Mouse (Mus musculus) intestine, postnatal 0 days (tissue): ENCODE results near the gene Gm8206. TPM values are rescaled to one million over a fixed set of nuclear protein-coding genes. Genes with fewer than 3 reads are reported as not detected.
"Not testable (repeated sequence)": the region's sequence is repeated elsewhere in the genome, so short reads cannot be mapped to it uniquely, and the experiment has no call there.

Experiments used
- ATAC-seq: fragments of 200-750 bp; cut with Nextera tagmentation; 2 replicates; pipeline ENCODE4 v1.8.0; 2017; ENCODE audit warnings: mild to moderate bottlenecking, moderate TSS enrichment, moderate library complexity
- H3K27ac ChIP-seq: fragments of 300-500 bp; sonication (generic); 2 replicates; pipeline ENCODE4 v1.5.1; 2014; ENCODE audit warnings: mild to moderate bottlenecking, low read depth, low read length, moderate library complexity
- H3K27me3 ChIP-seq: fragments of 300-500 bp; sonication (generic); replicated peaks from 2 replicates; pipeline ENCODE4 v1.6.1; 2014; ENCODE audit warnings: low read length, mixed read lengths; ENCODE audit not compliant: control insufficient read depth, insufficient read depth
- H3K36me3 ChIP-seq: fragments of 300-500 bp; sonication (generic); 2 replicates; pipeline ENCODE4 v1.6.1; 2014; ENCODE audit warnings: mild to moderate bottlenecking, moderate library complexity; ENCODE audit not compliant: control insufficient read depth, insufficient read depth
- H3K4me1 ChIP-seq: fragments of 300-500 bp; sonication (generic); replicated peaks from 2 replicates; pipeline ENCODE4 v1.6.1; 2014; ENCODE audit warnings: antibody characterized with exemption, low read length, mixed read lengths; ENCODE audit not compliant: control insufficient read depth, insufficient read depth
- H3K4me2 ChIP-seq: fragments of 300-500 bp; sonication (generic); replicated peaks from 2 replicates; pipeline ENCODE4 v1.6.1; 2014; ENCODE audit warnings: low read depth, mild to moderate bottlenecking, moderate library complexity
- H3K4me3 ChIP-seq: fragments of 300-500 bp; sonication (generic); 2 replicates; pipeline ENCODE4 v1.5.1; 2014; ENCODE audit warnings: low read depth, low read length
- H3K9ac ChIP-seq: fragments of 300-500 bp; sonication (generic); 2 replicates; pipeline ENCODE4 v1.6.1; 2014; ENCODE audit warnings: mild to moderate bottlenecking, low read depth, low read length
- H3K9me3 ChIP-seq: fragments of 300-500 bp; sonication (generic); 2 replicates; pipeline ENCODE4 v1.6.1; 2016; ENCODE audit warnings: mixed run types; ENCODE audit not compliant: control insufficient read depth
- CTCF ChIP-seq: sonication (generic); IDR thresholded peaks from 2 replicates; pipeline ENCODE4 v1.5.1; 2016; ENCODE audit warnings: low read depth, mild to moderate bottlenecking, control low read depth, antibody characterized with exemption, moderate library complexity
- WGBS: fragments of 180-500 bp; shearing (Covaris S2); extraction: QIAGEN DNeasy Blood & Tissue Kit; methylation state at CpG from one replicate; pipeline ENCODE4 v1.1.7; 2014; 5-methylcytosine and 5-hydroxymethylcytosine counted together
- polyA plus RNA-seq: library from polyadenylated mRNA; unstranded; fragments of >200 nt; fragmentation: Nextera tagmentation; extraction: Ambion mirVana; gene quantifications from 2 replicates; pipeline ENCODE4 v1.2.1, GENCODE M21; 2015

Gm8206 gene
- polyA plus RNA-seq: 0.13 and 0.39 TPM in 2 replicates

GRCm38 (mm10) chr14:6093842-6094241 is at the start of gene Gm8206:
Gene Gm8206, minus strand, starts transcription at chr14:6093942.
- not testable (repeated sequence) for H3K4me1 ChIP-seq, ATAC-seq, H3K36me3 ChIP-seq, H3K27ac ChIP-seq, H3K9me3 ChIP-seq, H3K4me2 ChIP-seq, H3K9ac ChIP-seq, H3K4me3 ChIP-seq, H3K27me3 ChIP-seq
- 86% methylated on average over 2 of the region's 3 CpGs for WGBS

- H3K4me2 ChIP-seq, ATAC-seq, H3K27ac ChIP-seq, H3K27me3 ChIP-seq, H3K9me3 ChIP-seq, H3K4me1 ChIP-seq, H3K36me3 ChIP-seq, H3K4me3 ChIP-seq, H3K9ac ChIP-seq: not testable (repeated sequence)
- WGBS: no CpG with 5 or more reads among the region's 1 CpGs
These were observed 32.0 kb upstream of the Gm8206 start, which contains the start of gene Gm3476 for GRCm38 (mm10) chr14:6125707-6126106. Gene Gm3476, minus strand, starts transcription at chr14:6125807.

- not testable (repeated sequence) for H3K9ac ChIP-seq, H3K9me3 ChIP-seq, ATAC-seq, H3K27me3 ChIP-seq, H3K36me3 ChIP-seq, H3K27ac ChIP-seq, H3K4me1 ChIP-seq
- Histone ChIP-seq H3K4me3 (peak within 1 kb of the TSS; percentile 24; the same call in 1 of the 2 replicates), H3K4me2 (peak within 1 kb of the TSS; percentile 57)
- TF ChIP-seq CTCF: peak; percentile 74
- WGBS: under 1% methylated on average over 38 of the region's 51 CpGs
These were observed 14.7 kb upstream of the Gm8206 start, which contains the start of gene Gm3468 for GRCm38 (mm10) chr14:6108272-6108925. Gene Gm3468, minus strand, starts transcription at chr14:6108665.

GRCm38 (mm10) chr14:6107500-6107899 is 13.8 kb upstream of the Gm8206 start:
- peak; percentile 49 for TF ChIP-seq CTCF
- WGBS: 13% methylated on average over 8 of the region's 9 CpGs
- H3K4me2 ChIP-seq: peak overlapping the region; percentile 57
- not testable (repeated sequence) for H3K9me3 ChIP-seq, H3K9ac ChIP-seq, H3K4me3 ChIP-seq, H3K27me3 ChIP-seq, H3K27ac ChIP-seq, H3K4me1 ChIP-seq, ATAC-seq, H3K36me3 ChIP-seq

GRCm38 (mm10) chr14:6058167-6058566 is 35.6 kb downstream of the Gm8206 start, which contains the start of gene Gm6337:
Gene Gm6337, minus strand, starts transcription at chr14:6058267.
- not testable (repeated sequence) for ATAC-seq, H3K4me1 ChIP-seq, H3K4me3 ChIP-seq, H3K27me3 ChIP-seq, H3K9me3 ChIP-seq, H3K27ac ChIP-seq, H3K9ac ChIP-seq, H3K36me3 ChIP-seq, H3K4me2 ChIP-seq
- 77% methylated on average over 2 of the region's 4 CpGs for WGBS

GRCm38 (mm10) chr14:5987136-5987535 is 106.6 kb downstream of the Gm8206 start:
- not testable (repeated sequence) for H3K4me1 ChIP-seq, H3K4me3 ChIP-seq, H3K9ac ChIP-seq, H3K9me3 ChIP-seq, H3K27me3 ChIP-seq, H3K27ac ChIP-seq, H3K4me2 ChIP-seq, H3K36me3 ChIP-seq, ATAC-seq
- 70% methylated on average over 5 of the region's 7 CpGs for WGBS

- not testable (repeated sequence) for ATAC-seq, H3K4me2 ChIP-seq, H3K4me3 ChIP-seq, H3K4me1 ChIP-seq, H3K9me3 ChIP-seq, H3K36me3 ChIP-seq, H3K9ac ChIP-seq, H3K27me3 ChIP-seq, H3K27ac ChIP-seq
- WGBS: 68% methylated on average over 2 of the region's 2 CpGs
These were observed 114.7 kb downstream of the Gm8206 start, which contains the start of gene Gm3453 for GRCm38 (mm10) chr14:5979037-5979436. Gene Gm3453, minus strand, starts transcription at chr14:5979137.

Other genes with a start within 250 kb of the Gm8206 start
- gene Gm8237, start 213.6 kb downstream of the Gm8206 start, polyA plus RNA-seq: not detected in 2 replicates
- 0.17 and 0.24 TPM in 2 replicates for gene Gm3248, start 132.2 kb downstream of the Gm8206 start, polyA plus RNA-seq
- gene Gm3453, start 114.8 kb downstream of the Gm8206 start, polyA plus RNA-seq: not detected in 2 replicates
- gene Gm6337, start 35.7 kb downstream of the Gm8206 start, polyA plus RNA-seq: not detected in 2 replicates
- 0.30 and 0.47 TPM in 2 replicates for gene Gm3468, start 14.7 kb upstream of the Gm8206 start, polyA plus RNA-seq
- gene Gm3476, start 31.9 kb upstream of the Gm8206 start, polyA plus RNA-seq: not detected in 2 replicates
- gene Gm21560, start 125.3 kb upstream of the Gm8206 start, polyA plus RNA-seq: not detected in 2 replicates
- 0.70 and 1.1 TPM in 2 replicates for gene Gm3411, start 193.3 kb upstream of the Gm8206 start, polyA plus RNA-seq
- gene Gm21103, start 210.9 kb upstream of the Gm8206 start, polyA plus RNA-seq: not detected in 2 replicates
- gene Gm3618, start 249.7 kb upstream of the Gm8206 start, polyA plus RNA-seq: not detected in 2 replicates